Mouse (Mus musculus) CH12.LX (cell line): ENCODE results near the gene Cbx1. TPM values are rescaled to one million over a fixed set of nuclear protein-coding genes. Genes with fewer than 3 reads are reported as not detected.

ENCODE experiments used
- DNase-seq: peaks from one replicate; pipeline ENCODE4 v3.0.0-alpha.2; 2013; ENCODE audit errors: extremely low read depth
- H3K27ac ChIP-seq: 2 replicates; pipeline ENCODE4 v1.5.1; 2012; ENCODE audit warnings: low read depth, mild to moderate bottlenecking, control low read depth, moderate library complexity; ENCODE audit not compliant: insufficient read depth
- H3K27me3 ChIP-seq: replicated peaks from 2 replicates; pipeline ENCODE3; 2012; ENCODE audit warnings: inconsistent platforms
- H3K36me3 ChIP-seq, 2 experiments: replicated peaks in 1 of 2; 2 replicates each; pipeline versions ENCODE3 to v1.6.1; 2012; ENCODE audit warnings: inconsistent platforms in 1 of 2, low read length in 1 of 2, mild to moderate bottlenecking in 1 of 2, mixed read lengths in 1 of 2, moderate library complexity in 1 of 2; ENCODE audit not compliant: control insufficient read depth in 1 of 2, insufficient read depth in 1 of 2
- H3K4me1 ChIP-seq, 2 experiments: 2 replicates each; pipeline ENCODE4 v1.6.1; 2012; ENCODE audit warnings: inconsistent platforms in 1 of 2, moderate library complexity in 1 of 2; ENCODE audit not compliant: insufficient read depth in 2 of 2, control insufficient read depth in 1 of 2
- H3K4me2 ChIP-seq: 2 replicates; pipeline ENCODE4 v1.6.1; 2012; ENCODE audit warnings: low read depth, mild to moderate bottlenecking, control low read depth; ENCODE audit not compliant: poor library complexity, insufficient read depth, severe bottlenecking
- H3K4me3 ChIP-seq, 3 experiments: fragments of 150-350 bp in 1 of 3; sonication (generic) in 1 of 3; replicated peaks in 1 of 3; 2 replicates each; pipeline versions ENCODE3 to v1.5.1; 2011 to 2012; ENCODE audit warnings: low read depth in 2 of 3, low read length in 2 of 3, mild to moderate bottlenecking in 2 of 3, moderate library complexity in 2 of 3, control low read depth in 1 of 3, improper control_type of control experiment in 1 of 3, inconsistent platforms in 1 of 3, mixed read lengths in 1 of 3; ENCODE audit not compliant: poor library complexity in 1 of 3
- H3K79me2 ChIP-seq: replicated peaks from 2 replicates; pipeline ENCODE4 v1.6.1; 2012; ENCODE audit warnings: mild to moderate bottlenecking, moderate library complexity; ENCODE audit not compliant: control insufficient read depth, poor library complexity, insufficient read depth, severe bottlenecking; ENCODE audit errors: extremely low read depth
- H3K9ac ChIP-seq: 2 replicates; pipeline ENCODE4 v1.6.1; 2012; ENCODE audit warnings: low read depth, mild to moderate bottlenecking, control low read depth, moderate library complexity; ENCODE audit not compliant: insufficient read depth
- H3K9me3 ChIP-seq: replicated peaks from 2 replicates; pipeline ENCODE3; 2012; ENCODE audit warnings: low read length, inconsistent platforms, mixed read lengths
- CTCF ChIP-seq, 2 experiments: IDR thresholded peaks in 1 of 2; conservative IDR thresholded peaks in 1 of 2; 2 replicates each; pipeline ENCODE4 v1.5.1; 2011 to 2012; ENCODE audit warnings: low read depth in 2 of 2, low read length in 2 of 2, improper control_type of control experiment in 1 of 2, inconsistent platforms in 1 of 2, mild to moderate bottlenecking in 1 of 2, moderate library complexity in 1 of 2
- ELF1 ChIP-seq: IDR thresholded peaks from 2 replicates; pipeline ENCODE4 v1.6.1; 2014; ENCODE audit warnings: low read depth, mild to moderate bottlenecking, inconsistent platforms, low read length, improper control_type of control experiment
- MAX ChIP-seq: IDR thresholded peaks from 2 replicates; pipeline ENCODE4 v1.6.1; 2011; ENCODE audit warnings: low read length, improper control_type of control experiment
- MAZ ChIP-seq: IDR thresholded peaks from 2 replicates; pipeline ENCODE4 v1.6.1; 2012; ENCODE audit warnings: low read depth, mild to moderate bottlenecking, inconsistent platforms, low read length, improper control_type of control experiment, moderate library complexity
- MEF2A ChIP-seq: IDR thresholded peaks from 2 replicates; pipeline ENCODE4 v1.6.1; 2014; ENCODE audit warnings: low read depth, mild to moderate bottlenecking, inconsistent platforms, low read length, improper control_type of control experiment, borderline replicate concordance
- MYC ChIP-seq: IDR thresholded peaks from 2 replicates; pipeline ENCODE4 v1.6.1; 2011; ENCODE audit warnings: low read depth, mild to moderate bottlenecking, improper control_type of control experiment, low read length
- NELFE ChIP-seq: IDR thresholded peaks from 2 replicates; pipeline ENCODE4 v1.6.1; 2011; ENCODE audit warnings: low read depth, low read length, improper control_type of control experiment
- NRF1 ChIP-seq: IDR thresholded peaks from 2 replicates; pipeline ENCODE4 v1.6.1; 2014; ENCODE audit warnings: low read depth, mild to moderate bottlenecking, inconsistent platforms, low read length, improper control_type of control experiment, moderate library complexity
- RCOR1 ChIP-seq: conservative IDR thresholded peaks from 2 replicates; pipeline ENCODE4 v1.6.1; 2012; ENCODE audit warnings: low read depth, mild to moderate bottlenecking, inconsistent platforms, low read length, improper control_type of control experiment
- SMC3 ChIP-seq: IDR thresholded peaks from 2 replicates; pipeline ENCODE4 v1.6.1; 2011; ENCODE audit warnings: low read depth, low read length, improper control_type of control experiment
- UBTF ChIP-seq: IDR thresholded peaks from 2 replicates; pipeline ENCODE4 v1.6.1; 2012; ENCODE audit warnings: low read depth, mild to moderate bottlenecking, inconsistent platforms, low read length, improper control_type of control experiment, moderate library complexity
- USF1 ChIP-seq: IDR thresholded peaks from 2 replicates; pipeline ENCODE4 v1.6.1; 2014; ENCODE audit warnings: low read depth, mild to moderate bottlenecking, inconsistent platforms, low read length, improper control_type of control experiment
- ZKSCAN1 ChIP-seq: IDR thresholded peaks from 2 replicates; pipeline ENCODE4 v1.6.1; 2012; ENCODE audit warnings: low read depth, inconsistent platforms, low read length, improper control_type of control experiment, borderline replicate concordance
- ZMIZ1 ChIP-seq: IDR thresholded peaks from 2 replicates; pipeline ENCODE4 v1.6.1; 2012; ENCODE audit warnings: low read depth, mild to moderate bottlenecking, inconsistent platforms, low read length, improper control_type of control experiment
- ZNF384 ChIP-seq: IDR thresholded peaks from 2 replicates; pipeline ENCODE4 v1.6.1; 2012; ENCODE audit warnings: low read depth, low read length, improper control_type of control experiment, inconsistent platforms
- dilution Hi-C: fragments of 300-500 bp; cut with MboI; formaldehyde crosslinking; loops from 2 replicates; pipeline ENCODE4 v1.14.3; 2020; ENCODE audit warnings: low sequenced_read_pairs; ENCODE audit not compliant: extremely low pct_unique_long_range_greater_than_20kb, extremely low pct_ligation_motif_present
- in situ Hi-C: fragments of 300-500 bp; cut with MboI; formaldehyde crosslinking; loops from 3 replicates; pipeline ENCODE4 v1.14.3; 2019; ENCODE audit warnings: low sequenced_read_pairs, low pct_ligation_motif_present, low pct_unique_long_range_greater_than_20kb, mixed read lengths
- polyA plus RNA-seq: library from polyadenylated mRNA; unstranded; fragments of >175 nt; gene quantifications from 2 replicates; pipeline ENCODE4 v1.2.1, GENCODE M21; 2012; ENCODE audit warnings: low read depth; ENCODE audit not compliant: insufficient read length
- total RNA-seq, 2 experiments: library from RNA; depleted of rRNA; stranded (reverse); fragments of 300-350 nt in 1 of 2; fragments of >200 nt in 1 of 2; gene quantifications; 2 replicates each; pipeline ENCODE4 v1.2.3; 2012 to 2014

Gene Cbx1
- total and polyA plus RNA-seq, 3 experiments, result 115 to 223 (median 144) TPM

DNA sequence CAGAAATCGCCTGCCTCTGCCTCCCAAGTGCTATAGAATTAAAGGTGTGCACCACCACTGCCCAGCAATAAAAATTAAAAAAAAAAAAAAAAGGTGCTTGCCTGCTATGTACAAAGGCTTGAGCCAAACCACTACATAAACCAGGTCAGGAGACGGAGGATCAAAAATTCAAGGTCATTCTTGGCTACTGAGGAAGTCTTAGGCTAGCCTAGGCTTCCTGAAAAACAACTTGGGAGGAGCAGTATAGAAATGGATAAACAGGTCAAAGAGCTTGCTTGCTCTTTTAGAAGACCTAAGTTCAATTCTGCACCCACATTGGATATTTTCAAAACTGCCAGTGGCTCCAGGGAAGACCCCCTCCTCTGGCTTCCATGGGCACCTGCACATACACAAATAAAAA is 25.5 kb downstream of the Cbx1 start:
- no peak overlapping the region for H3K27ac ChIP-seq
- peaks cover 71 to 94% of the 10 kb centered on the region in 2 experiments for H3K36me3 ChIP-seq
- peaks cover 37% of the 10 kb centered on the region for H3K79me2 ChIP-seq
- dilution Hi-C loops (no loop called here), in situ Hi-C loops (no loop called here)
- H3K9me3 ChIP-seq, result peaks cover 2% of the 10 kb centered on the region
- no peak overlapping the region for H3K4me2 ChIP-seq
- H3K27me3 ChIP-seq, result no peaks in the 10 kb centered on the region
- H3K9ac ChIP-seq, result no peak overlapping the region
- peak; percentile 32 for TF ChIP-seq ZNF384
- no peak for TF ChIP-seq UBTF
- no peak for TF ChIP-seq ELF1
- TF ChIP-seq ZMIZ1, result peak; percentile 50; the same call in 1 of the 2 replicates
- no peak for TF ChIP-seq MAX
- 0 out of 2 replicates have a peak, but pooled peaks have one; percentile 3 for TF ChIP-seq SMC3
- H3K4me3 ChIP-seq, result no peak overlapping the region
- H3K4me1 ChIP-seq, result peaks cover 20 to 37% of the 10 kb centered on the region in 2 experiments
- no peak for DNase-seq

DNA sequence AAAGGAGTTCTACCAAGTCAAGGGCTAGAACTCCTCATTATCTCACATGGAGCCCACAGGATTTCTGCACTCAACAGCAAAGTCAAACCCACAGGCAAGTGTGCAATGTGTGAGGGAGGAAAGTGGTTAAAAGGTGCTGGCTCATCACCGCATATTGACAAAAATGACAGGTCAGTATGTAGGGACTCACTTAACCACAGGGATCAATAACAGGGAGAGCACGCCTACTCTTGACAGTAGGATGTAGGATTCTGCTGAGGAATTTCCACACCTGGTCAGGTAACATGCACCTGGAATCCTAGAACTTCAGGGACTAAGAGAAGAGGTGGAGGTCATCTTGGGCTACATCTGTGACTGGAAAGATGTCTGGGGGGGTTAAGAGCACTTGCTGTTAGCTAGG is 27.0 kb downstream of the Cbx1 start:
- no peak for DNase-seq
- H3K36me3 ChIP-seq, result peaks cover 76 to 95% of the 10 kb centered on the region in 2 experiments
- H3K4me1 ChIP-seq, result peaks cover 33 to 52% of the 10 kb centered on the region in 2 experiments
- H3K27me3 ChIP-seq, result no peaks in the 10 kb centered on the region
- dilution Hi-C loops, result no loop called here
- no peak for TF ChIP-seq ZMIZ1
- TF ChIP-seq ZKSCAN1, result no peak
- TF ChIP-seq NRF1, result no peak
- no peak for TF ChIP-seq MEF2A
- no peak for TF ChIP-seq CTCF (conservative IDR thresholded peaks at IDR 0.05 in 1 of 2, IDR thresholded peaks at IDR 0.05 in 1 of 2; ENCODE audit: low read depth in 2 of 2, low read length in 2 of 2)
- no peak for TF ChIP-seq USF1
- no peak for TF ChIP-seq MYC
- no peak for TF ChIP-seq NELFE
- no peak for TF ChIP-seq UBTF
- no peak for TF ChIP-seq RCOR1
- no peak for TF ChIP-seq MAZ
- H3K4me2 ChIP-seq, result no peak overlapping the region
- no peaks in the 10 kb centered on the region for H3K9me3 ChIP-seq
- H3K9ac ChIP-seq, result no peak overlapping the region
- no peak overlapping the region for H3K4me3 ChIP-seq
- peaks cover 52% of the 10 kb centered on the region for H3K79me2 ChIP-seq
- H3K27ac ChIP-seq, result no peak overlapping the region
- in situ Hi-C loops, result no loop called here
